Mouse (Mus musculus): ENCODE results near the gene Fam83g.
A peak's percentile ranks its signal among the peaks of the same experiment; 100 is the strongest.
"Not testable (repeated sequence)": the region's sequence is repeated elsewhere in the genome, so short reads cannot be mapped to it uniquely, and the experiment has no call there.

The Fam83g gene

GRCm38 (mm10) chr11:61683907-61684731 is at the start of gene Fam83g:
TSS of gene Fam83g (plus strand) at chr11:61684091.
- no peak for DNase-seq (ENCODE audit: low spot score in 2 of 2)

DNA sequence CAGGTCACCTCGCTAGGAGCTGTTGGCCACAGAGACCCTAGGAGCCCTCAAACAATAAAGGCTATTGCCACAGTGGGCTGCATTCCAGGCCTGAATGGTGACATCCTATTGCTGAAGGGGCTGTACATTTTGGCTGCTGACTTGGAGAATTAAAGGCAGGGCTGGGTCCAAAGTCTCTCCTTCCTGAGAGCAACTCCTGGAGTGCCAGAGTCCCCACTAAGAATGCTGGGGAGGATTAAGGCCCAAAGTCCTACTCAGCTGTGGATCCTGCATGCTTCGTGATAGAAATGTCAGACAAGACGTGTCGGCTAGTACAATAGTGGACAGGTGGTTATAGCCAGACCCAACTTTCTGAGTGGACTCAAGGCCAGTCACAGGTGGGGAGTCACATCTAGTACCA is 47.6 kb upstream of the Fam83g start:
- not testable (repeated sequence) for DNase-seq (ENCODE audit: low spot score in 2 of 2)

DNA sequence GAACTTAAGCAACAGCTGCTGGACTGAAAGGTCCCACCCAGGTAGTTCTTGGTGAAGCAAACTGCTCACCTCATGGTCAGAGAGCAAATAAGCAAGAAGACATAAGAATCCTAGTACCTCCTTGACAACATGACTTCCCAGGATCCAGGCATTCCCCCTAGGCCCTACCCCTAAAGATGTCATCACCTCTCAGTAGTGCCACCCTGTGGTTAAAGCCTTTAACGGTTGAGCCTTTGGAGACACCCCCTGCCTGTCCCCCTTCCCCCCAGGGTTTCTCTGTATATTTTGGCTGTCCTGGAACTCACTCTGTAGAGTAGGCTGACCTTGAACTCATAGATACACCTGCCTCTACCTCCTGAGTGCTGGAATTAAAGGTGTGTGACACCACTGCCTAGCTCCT is 46.5 kb upstream of the Fam83g start:
- no peak for DNase-seq (ENCODE audit: low spot score in 2 of 2)

GRCm38 (mm10) chr11:61637856-61638255 is 46.0 kb upstream of the Fam83g start:
- DNase-seq (ENCODE audit: low spot score in 2 of 2): no peak

DNA sequence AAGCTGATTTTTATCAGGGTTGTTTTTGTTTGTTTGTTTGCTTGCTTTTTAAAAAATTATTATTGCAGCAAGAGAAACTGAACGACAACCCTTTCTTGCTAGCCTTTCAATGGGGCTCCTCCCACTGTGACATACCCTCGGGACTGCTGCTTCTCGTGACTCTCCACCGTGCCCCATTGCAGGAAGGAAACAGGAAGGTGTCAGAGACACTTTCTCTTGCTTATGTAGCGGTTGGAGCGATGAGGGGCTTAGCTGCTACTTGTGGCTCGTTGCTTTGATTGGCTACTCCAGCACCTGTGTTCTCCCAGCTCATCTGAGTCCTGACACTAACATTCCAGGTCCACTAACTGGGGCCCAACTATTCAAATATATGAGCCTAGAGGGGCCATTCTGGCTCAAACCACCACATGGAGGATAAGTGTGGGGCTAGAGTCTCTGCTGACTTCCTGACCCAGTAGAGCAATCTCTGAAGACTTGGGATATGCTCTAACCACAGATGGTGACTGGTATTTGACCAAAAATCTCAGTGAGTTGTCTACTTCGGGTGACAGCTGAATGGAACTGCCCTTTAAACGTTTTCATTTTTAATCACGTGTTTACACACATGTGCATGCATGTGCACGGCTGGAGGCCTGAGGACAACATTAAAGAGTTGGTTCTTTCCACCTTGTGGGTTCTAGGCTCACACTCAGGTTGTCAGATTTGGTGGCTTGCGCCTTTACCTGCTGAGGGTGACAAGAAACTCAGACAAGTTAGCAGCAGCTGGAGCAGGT is 44.9 kb upstream of the Fam83g start:
- DNase-seq (ENCODE audit: low spot score in 2 of 2): no peak

GRCm38 (mm10) chr11:61639601-61640177 is 44.2 kb upstream of the Fam83g start:
- DNase-seq (ENCODE audit: low spot score in 2 of 2): no peak

DNA sequence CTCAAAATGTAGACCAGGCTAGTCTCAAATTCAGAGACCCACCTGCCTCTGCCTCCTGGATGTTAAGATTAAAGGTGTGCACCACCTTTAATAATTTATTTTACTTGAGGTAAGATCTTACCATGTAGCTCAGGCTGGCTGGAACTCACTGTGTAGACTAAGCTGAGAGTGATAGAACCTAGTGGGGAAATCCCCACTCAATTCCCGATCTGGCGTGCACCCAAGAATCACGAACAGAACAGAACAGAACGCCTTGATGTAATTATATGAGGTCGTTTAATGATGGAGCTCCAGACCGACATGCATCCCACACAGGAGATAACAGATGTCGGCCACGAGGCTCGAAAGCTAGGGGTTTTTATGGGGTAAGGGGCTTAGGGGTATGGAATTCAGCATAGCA is 43.3 kb upstream of the Fam83g start:
- DNase-seq (ENCODE audit: low spot score in 2 of 2): not testable (repeated sequence)

DNA sequence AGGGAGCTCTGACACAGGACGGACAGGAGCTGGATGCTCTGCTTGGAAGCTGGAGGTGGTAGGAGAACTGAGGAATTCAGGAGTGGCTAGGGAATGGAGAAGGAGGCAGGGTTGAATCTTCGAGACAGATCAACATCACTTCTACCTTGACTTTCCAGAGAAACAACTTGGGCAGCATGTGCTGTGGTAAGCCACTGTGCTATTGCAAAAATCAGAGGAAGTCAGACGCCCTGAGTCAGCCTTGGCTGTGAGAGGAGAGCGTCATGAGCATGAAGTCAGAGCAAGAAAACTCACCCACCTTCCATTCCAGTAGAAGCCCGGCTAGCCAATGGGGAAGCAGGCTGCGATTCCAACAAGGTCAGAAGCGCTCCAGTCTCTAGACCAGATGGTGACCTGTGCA is 41.8 kb upstream of the Fam83g start:
- no peak for DNase-seq (ENCODE audit: low spot score in 2 of 2)

DNA sequence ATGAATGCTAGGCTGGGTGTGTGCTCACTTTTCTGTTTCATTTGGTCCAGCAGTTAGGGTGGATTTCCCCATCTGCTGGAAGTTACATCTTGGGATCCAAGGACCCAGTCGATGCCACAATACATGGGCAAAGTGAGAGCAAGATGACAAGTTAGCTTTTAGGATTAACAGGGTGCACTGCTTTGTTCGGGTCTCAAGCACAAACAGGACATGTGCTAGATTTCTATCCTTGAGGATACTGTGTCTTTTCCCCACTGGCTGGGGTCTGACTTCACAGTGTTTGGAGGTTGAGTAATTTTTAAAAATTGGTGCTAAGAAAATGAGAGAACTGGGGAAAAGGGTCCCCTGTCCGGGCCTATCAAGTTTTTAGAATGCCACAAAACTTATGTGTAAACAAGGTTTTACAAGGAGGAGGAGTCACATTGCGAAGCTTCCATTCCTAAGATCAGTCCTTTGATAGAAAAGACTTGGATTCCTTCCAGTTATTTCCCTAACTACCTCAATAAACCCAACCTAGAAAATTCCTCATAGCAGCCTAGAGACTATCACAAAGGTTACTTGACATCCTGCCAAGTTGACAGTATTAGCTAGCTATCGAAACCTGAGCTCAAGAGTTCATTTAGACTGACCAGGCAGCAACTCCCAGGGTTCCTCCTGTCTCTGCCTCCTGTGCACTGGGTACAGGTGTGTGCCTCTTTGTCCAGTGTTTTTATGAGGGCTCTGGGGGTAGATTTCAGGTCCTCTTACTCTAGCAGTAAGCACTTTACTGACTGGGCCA is 40.5 kb upstream of the Fam83g start:
- DNase-seq (ENCODE audit: low spot score in 2 of 2): no peak

DNA sequence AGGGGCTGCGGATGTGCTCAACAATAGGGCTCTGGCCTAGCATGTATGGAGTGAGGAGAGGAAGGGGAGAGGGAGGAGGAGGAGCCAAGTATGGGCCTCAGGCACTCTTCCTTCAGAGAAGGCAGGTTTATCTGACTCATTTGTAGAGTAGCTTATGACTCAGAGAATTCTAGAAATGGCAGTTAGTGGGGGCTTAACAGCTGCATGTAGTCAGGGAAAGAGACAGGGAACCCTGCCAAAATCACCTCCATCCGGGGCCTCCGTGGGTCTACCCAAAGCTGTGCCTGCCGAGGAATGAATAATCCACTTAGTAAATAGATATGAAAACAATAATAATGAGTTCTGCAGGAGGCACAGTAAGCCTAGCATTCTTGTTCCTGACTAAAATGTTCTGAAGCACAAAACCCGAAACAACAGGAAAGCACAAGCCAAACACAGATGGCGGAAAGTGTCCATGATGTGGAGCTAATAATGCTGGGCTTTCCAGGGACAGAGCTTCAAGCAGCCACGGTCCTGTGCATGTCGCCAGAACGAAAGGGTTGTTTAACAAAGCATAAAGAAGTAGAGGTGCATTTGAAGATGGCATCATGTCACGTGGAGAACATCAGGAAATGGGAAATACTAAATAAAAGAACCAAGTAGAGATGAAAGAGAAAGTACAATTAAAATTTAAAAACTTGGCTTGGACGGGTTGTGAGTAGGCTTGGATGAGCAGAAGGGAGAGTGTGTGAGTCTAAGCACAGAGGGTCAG is 39.1 kb upstream of the Fam83g start:
- peak; percentile 28 to 31 for DNase-seq (ENCODE audit: low spot score in 2 of 2)

- no peak for DNase-seq (ENCODE audit: low spot score in 2 of 2)
Observed at GRCm38 (mm10) chr11:61645357-61645857, 38.5 kb upstream of the Fam83g start.

DNA sequence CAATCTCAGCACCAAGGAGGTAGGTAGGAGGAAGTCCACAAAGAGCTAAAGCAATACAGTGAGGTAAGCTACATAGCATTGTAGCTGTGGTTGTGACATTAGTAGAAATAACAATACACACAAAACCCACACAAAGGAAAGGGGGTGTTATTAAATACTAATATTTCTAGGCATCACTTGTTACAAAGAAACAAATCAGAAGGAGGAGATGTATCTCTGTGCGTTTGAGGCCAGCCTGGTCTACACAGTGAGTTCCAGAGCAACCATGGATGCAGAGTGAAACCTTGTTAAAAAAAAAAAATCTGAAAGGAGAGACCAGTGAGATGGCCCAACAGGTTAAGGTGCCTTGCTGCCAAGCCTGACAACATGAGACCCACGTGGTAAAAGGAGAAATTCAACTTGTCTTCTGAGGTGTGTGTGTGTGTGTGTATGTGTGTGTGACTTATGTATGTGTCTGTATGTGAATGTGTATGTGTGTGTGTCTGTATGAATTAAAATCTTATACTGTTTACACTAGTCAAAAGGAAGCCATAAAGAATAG is 37.3 kb upstream of the Fam83g start:
- no peak for DNase-seq (ENCODE audit: low spot score in 2 of 2)

DNA sequence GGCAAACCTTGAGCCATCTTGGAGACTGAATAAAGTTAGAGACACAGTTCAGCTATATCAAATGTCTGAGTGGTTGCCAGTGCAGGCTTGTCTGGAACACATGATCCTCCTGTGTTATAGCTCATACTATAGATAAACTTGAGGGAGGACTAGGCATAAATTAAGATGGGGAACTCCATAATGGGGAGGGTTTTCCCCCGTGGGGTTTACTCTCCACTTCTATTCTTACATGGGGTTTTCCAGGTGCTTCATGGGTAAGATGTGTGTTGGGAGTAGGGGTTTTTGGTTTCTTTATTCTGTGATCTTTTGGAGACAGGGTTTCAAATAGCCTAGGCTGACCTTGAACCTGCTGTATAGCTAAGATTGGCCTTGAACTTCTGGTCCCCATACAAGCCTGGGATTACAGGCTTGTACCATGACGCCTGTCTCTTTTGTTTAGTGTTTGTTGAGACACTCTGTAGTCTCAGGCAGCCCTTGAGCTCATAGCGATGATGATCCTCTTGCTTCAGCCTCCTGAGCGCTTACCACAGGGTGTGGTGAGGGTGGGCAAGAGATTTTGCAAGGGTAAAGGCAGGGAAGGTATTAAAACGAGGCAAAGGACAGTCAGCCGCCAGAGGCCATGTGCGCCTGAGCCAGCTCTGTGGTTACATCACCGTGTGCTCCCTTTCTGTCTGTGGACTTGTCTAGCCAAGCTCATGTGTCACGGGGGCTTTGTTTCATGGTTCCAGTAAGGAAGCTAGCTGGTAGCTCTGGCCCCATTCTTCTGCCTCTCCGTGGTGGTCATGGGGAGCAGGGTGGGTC is 36.6 kb upstream of the Fam83g start:
- no peak for DNase-seq (ENCODE audit: low spot score in 2 of 2)

DNA sequence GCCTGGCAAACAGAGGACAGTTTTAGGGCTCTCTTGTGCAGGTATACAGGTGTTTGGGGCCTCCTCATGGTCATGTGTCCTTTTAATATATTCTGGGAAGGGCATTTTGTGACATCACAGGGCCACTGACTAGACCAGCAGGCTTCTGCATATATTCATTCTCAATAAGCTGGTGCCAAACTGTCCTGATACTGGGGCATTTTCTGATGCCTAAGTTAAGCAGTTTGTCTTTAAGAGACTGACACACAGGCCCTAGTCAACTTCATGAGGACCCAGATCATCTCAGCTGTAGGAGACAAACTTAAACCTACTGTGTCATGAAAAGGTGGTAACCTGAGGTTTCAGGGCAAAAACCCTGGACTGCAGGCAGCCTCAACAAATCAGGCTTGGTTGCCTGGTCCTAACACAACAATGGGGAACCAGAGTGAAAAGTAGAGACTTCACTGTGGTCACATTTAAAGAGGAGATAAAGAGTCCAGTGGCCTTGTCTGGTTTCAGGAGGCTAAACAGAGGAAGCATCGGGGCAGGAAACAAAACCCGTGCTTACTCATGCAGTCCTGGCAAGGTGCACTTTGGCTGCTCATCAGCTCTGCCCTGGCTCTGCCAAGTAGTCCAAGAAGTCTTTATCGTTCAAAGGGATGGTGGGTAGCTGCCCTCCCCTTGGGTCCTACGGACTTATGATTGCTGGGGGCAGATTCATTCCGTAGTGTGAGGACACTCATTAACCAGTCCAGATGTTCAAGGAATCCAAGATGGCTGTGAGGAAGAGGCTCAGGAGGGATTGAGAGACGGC is 35.7 kb upstream of the Fam83g start:
- no peak for DNase-seq (ENCODE audit: low spot score in 2 of 2)

GRCm38 (mm10) chr11:61648749-61649115 is 35.2 kb upstream of the Fam83g start:
- DNase-seq (ENCODE audit: low spot score in 2 of 2): peak; percentile 32 to 49

GRCm38 (mm10) chr11:61649163-61649580 is 34.7 kb upstream of the Fam83g start:
- no peak for DNase-seq (ENCODE audit: low spot score in 2 of 2)

DNA sequence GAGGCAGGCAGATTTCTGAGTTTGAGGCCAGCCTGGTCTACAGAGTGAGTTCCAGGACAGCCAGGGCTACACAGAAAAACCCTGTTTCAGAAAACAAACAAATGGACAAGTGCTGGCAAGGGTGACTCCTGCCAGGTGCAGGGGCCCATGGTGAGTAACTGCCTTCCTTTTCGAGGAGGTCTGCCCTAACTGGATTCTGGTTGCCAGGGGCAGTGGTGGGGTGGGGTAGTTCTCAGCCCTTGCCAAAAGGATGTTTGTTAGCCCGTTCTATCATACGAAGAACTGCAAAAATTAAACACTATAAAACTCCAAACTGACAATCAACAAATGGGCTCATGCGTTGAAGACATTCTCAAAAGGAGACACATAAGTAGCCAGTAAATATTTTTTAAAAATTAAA is 34.3 kb upstream of the Fam83g start:
- no peak for DNase-seq (ENCODE audit: low spot score in 2 of 2)

- DNase-seq (ENCODE audit: low spot score in 2 of 2): no peak
Observed at GRCm38 (mm10) chr11:61650470-61651265, 33.2 kb upstream of the Fam83g start.
